Mouse (Mus musculus): ENCODE measurements around the gene Ifnb1.

The Ifnb1 gene

GRCm38 (mm10) chr4:88496321-88497018 lies 26.1 kb downstream of the Ifnb1 start:
- peak; percentile 62 for DNase-seq

GRCm38 (mm10) chr4:88489622-88490021 lies 33.0 kb downstream of the Ifnb1 start:
- DNase-seq: no peak

GRCm38 (mm10) chr4:88488107-88488506 lies 34.5 kb downstream of the Ifnb1 start:
- no peak for DNase-seq

DNA sequence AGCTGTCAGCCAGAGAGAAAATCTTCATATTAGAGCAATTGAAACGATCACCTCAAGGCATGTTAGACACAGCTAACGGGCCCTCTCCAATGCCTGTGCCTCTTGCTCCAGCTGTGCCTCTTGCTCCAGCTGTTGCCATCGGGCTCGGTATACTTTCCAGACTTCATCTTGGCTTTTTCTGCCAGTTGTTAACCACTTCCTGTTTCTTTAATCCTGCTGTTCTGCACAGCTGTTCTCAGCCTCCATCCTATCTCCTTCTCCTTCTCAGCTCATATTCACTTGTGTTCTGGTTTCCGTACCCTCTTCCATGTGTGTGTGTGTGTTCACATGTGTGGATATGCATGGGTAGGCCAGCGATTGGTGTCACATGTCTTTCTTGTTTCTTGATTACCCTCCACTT lies 42.4 kb downstream of the Ifnb1 start:
- no peak for DNase-seq

- DNase-seq: peak; percentile 5
These were observed 43.8 kb downstream of the Ifnb1 start for GRCm38 (mm10) chr4:88478809-88479186.

- no peak for DNase-seq
These were observed 44.3 kb downstream of the Ifnb1 start for GRCm38 (mm10) chr4:88478177-88478808.

DNA sequence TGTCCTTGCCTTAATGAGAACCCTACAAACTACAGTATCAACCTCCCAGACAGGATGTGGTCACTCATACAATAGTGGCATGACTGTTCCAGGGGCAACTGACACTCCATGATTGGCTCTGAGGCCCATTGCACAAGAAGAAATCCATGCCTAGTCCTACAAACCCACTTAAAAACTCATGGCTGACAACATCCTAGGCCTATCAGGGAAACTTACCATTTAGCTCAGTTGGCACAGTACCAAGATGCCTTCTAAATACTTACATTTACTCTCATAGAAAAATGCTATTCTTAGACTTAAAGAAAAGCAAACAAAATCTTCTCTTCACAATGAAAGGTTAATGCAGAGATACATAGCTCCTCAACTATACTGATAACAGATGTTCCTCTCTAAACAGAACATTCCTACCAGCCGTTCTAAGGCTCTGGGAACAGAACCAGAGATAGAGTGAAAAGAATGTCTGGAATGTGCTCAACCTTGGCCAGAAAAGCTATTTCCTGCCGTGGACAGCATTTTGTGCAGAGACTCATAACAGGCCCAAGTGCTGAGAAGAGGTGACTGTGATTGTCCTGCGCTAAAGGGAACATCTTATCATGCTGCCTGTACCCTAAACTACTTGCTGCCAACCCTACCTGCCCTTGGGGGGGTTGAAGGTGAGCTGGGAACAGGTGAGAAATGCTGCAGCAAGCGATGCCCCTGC lies 45.9 kb downstream of the Ifnb1 start:
- peak; percentile 16 for DNase-seq

GRCm38 (mm10) chr4:88476084-88476483 lies 46.5 kb downstream of the Ifnb1 start:
- no peak for DNase-seq

Data from lung, postnatal 14 days (tissue).